Mouse (Mus musculus) cerebellum, postnatal 4 days (tissue): ENCODE measurements around the gene Olfr52.
"Not testable (repeated sequence)": the region's sequence is repeated elsewhere in the genome, so short reads cannot be mapped to it uniquely, and the experiment has no call there.

Experiments used
- DNase-seq, 2 experiments: peaks; one replicate each; pipeline ENCODE4 v3.0.0; 2022; ENCODE audit warnings: low spot score in 2 of 2, mixed read lengths in 1 of 2

The Olfr52 gene

DNA sequence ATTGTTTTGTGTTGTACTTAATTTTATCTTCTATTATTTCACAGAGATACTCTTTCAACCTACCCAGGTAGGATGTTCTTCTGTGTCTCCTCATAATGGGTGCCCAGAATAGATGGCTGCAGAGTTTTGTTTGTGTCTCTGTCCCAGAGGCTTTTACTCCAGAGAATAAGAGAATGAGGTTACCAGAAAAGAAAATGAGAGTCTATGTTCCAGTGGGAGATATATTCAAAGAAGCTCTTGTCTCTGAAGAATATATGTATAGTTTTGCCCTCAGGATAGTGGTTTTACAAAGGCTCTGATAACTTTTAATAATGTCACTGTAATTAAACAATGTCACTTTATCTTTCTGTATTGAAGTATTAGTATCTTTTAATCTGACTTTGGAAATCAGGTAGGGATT is at the start of gene Olfr52:
Olfr52 (minus strand) TSS at position 101 of the 400 bp plus-strand sequence.
- DNase-seq = no peak

GRCm38 (mm10) chr2:86231301-86231700 is 45.8 kb upstream of the Olfr52 start, which contains the start of gene Olfr1047:
Olfr1047 (minus strand) TSS chr2:86231401.
- DNase-seq = no peak

DNA sequence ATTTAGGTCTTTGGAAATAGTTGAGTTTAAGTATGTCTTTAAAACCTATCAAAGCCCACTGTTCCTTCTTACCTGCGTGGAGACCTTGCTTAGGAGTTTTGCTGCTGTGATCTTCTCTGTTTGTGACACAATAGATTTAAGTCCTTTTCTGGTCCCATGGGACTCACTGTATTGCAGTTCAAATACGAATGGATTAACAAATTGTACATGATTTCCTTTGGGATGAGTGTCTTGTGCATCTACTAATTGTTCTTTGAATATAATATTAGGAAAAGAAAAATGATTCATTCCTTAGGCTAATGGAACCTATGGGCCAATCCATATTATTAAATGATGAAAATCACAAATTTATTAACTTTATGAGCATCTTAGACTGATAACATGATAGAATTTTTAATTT is 33.7 kb upstream of the Olfr52 start, which contains the start of gene Olfr1046:
Olfr1046 (minus strand) TSS at position 101 of the 400 bp plus-strand sequence.
- no peak for DNase-seq

DNA sequence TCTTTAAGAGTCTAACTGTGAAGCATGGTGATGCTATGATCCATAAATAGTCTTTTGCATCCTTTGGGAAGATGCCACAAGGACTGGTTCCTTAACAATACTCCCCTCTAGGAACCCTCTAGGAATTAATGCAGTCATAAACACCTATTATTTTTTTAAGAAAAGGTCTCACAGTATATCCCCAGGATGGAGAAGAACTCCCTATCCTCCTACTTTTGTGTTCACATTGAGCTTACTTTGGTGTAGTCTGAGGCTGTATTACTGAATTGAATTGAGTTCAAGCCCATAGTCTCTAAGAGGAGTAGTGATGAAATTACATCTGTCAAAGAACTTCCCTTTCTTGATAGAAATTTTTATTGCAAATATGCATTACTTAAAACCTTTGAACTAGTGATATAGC is 17.4 kb upstream of the Olfr52 start, which contains the start of gene Olfr1045:
Olfr1045 (minus strand) TSS at position 101 of the 400 bp plus-strand sequence.
- DNase-seq = no peak

GRCm38 (mm10) chr2:86195863-86196262 is 10.4 kb upstream of the Olfr52 start:
- no peak for DNase-seq

- DNase-seq = no peak
Measured at GRCm38 (mm10) chr2:86179950-86180349, 5.5 kb downstream of the Olfr52 start.

DNA sequence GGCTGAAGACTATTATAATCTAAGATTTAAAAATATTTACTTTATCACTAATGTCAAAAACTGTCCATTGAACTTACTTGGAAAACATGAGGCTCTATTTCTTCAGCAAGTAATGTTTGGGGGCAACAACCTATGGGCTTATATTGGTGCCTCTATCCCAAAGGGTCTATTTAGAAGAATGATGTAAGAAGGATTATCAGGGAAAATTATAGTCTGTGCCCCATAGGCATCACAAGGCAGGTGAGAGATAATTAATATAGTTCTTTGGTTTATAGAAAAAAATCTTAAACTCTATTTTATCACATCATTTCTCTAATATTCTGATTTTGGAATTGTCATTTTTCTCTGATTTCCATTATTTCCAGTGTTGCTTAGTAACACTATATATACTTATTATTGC is 7.8 kb downstream of the Olfr52 start, which contains the start of gene Olfr1044:
Olfr1044 (minus strand) TSS at position 101 of the 400 bp plus-strand sequence.
- no peak for DNase-seq

DNA sequence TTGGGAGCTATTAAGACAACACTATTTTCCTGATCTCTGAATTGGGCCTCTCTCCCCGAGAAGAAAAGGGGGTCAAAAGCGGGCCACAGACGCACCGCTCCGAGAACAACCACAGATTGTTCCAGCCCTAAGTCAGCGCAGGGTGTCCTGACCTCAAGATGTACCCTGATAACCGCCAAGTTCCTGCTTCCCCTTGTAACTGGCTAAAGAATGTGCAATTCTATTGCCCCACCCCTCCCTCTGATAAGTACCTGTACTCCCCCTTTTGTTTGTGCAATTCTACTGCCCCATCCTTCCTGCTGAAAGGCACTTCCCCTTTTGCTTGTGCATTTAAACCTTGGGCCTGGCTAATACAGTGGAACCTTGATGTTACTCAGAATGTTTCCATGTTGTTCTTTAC is 10.1 kb downstream of the Olfr52 start:
- not testable (repeated sequence) for DNase-seq

GRCm38 (mm10) chr2:86167422-86167821 is 18.1 kb downstream of the Olfr52 start, which contains the start of gene Olfr1043:
Olfr1043 (minus strand) TSS chr2:86167522.
- DNase-seq = no peak

- DNase-seq = no peak
Measured at GRCm38 (mm10) chr2:86161738-86162137, 23.7 kb downstream of the Olfr52 start, which contains the start of gene Olfr1042. Olfr1042 (minus strand) TSS chr2:86161838.

GRCm38 (mm10) chr2:86146632-86147031 is 38.9 kb downstream of the Olfr52 start, which contains the start of gene Olfr1040:
Olfr1040 (minus strand) TSS chr2:86146732.
- DNase-seq = no peak

- DNase-seq = no peak
Measured at GRCm38 (mm10) chr2:86135828-86136227, 49.7 kb downstream of the Olfr52 start, which contains the start of gene Olfr1039. Olfr1039 (minus strand) TSS chr2:86135928.
